Mouse (Mus musculus) midbrain, embryonic 10.5 days (tissue): ENCODE results near the gene Fgb. TPM values are rescaled to one million over a fixed set of nuclear protein-coding genes. Genes with fewer than 3 reads are reported as not detected.

Experiments
- DNase-seq: peaks from one replicate; pipeline ENCODE4 v3.0.0-alpha.2; 2017; ENCODE audit warnings: low spot score
- H3K27ac ChIP-seq: fragments of 300-500 bp; sonication (generic); replicated peaks from 2 replicates; pipeline ENCODE4 v1.5.1; 2016; ENCODE audit warnings: mild to moderate bottlenecking
- H3K27me3 ChIP-seq: fragments of 300-500 bp; sonication (generic); 2 replicates; pipeline ENCODE4 v1.6.1; 2016; ENCODE audit warnings: low read depth, mild to moderate bottlenecking; ENCODE audit not compliant: poor library complexity, severe bottlenecking
- H3K36me3 ChIP-seq: fragments of 300-500 bp; sonication (generic); 2 replicates; pipeline ENCODE4 v1.6.1; 2016; ENCODE audit warnings: mild to moderate bottlenecking, moderate library complexity
- H3K4me1 ChIP-seq: fragments of 300-500 bp; sonication (generic); 2 replicates; pipeline ENCODE4 v1.6.1; 2016
- H3K4me3 ChIP-seq: fragments of 300-500 bp; sonication (generic); 2 replicates; pipeline ENCODE4 v1.5.1; 2016; ENCODE audit warnings: mild to moderate bottlenecking, moderate library complexity
- H3K9me3 ChIP-seq: fragments of 300-500 bp; sonication (generic); replicated peaks from 2 replicates; pipeline ENCODE4 v1.6.1; 2016; ENCODE audit warnings: mild to moderate bottlenecking
- WGBS: fragments of 180-500 bp; shearing (Covaris S2); methylation state at CpG from one replicate; pipeline ENCODE4 v1.1.7; 2016; 5-methylcytosine and 5-hydroxymethylcytosine counted together
- polyA plus RNA-seq: library from polyadenylated mRNA; unstranded; fragments of >200 nt; fragmentation: Nextera tagmentation; extraction: Ambion mirVana; gene quantifications from 2 replicates; pipeline ENCODE4 v1.2.1, GENCODE M21; 2016

Gene Fgb
- polyA plus RNA-seq = not detected in 2 replicates

DNA sequence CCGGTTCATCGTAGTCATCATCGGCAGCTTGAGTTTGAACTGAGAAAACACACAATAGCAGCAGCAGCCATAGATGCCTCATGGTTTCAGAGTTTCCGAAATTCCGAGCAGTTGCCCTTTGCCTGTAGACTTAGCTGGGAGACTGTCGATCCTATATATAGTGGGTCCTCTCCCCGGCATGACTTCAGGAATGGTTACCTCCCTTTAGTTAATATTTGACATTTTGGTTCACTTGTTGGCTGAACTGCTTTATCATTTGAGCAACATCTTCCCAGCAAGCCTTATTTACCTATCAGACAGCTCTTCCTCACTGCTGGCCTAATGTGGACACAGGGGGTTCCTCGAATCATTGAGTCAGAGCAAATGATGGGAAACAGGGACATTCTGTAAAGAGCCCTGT is at the start of gene Fgb:
Fgb (minus strand) TSS at position 184 of the 400 bp plus-strand sequence.
- 94% methylated on average over 8 of the region's 8 CpGs for WGBS
- no peaks in the 10 kb centered on the region for H3K36me3 ChIP-seq
- no peak within 1 kb of the TSS for H3K27ac ChIP-seq
- H3K27me3 ChIP-seq = no peaks in the 10 kb centered on the region
- no peak for DNase-seq
- H3K4me1 ChIP-seq = no peaks in the 10 kb centered on the region
- H3K9me3 ChIP-seq = no peaks in the 10 kb centered on the region
- H3K4me3 ChIP-seq = no peak within 1 kb of the TSS

DNA sequence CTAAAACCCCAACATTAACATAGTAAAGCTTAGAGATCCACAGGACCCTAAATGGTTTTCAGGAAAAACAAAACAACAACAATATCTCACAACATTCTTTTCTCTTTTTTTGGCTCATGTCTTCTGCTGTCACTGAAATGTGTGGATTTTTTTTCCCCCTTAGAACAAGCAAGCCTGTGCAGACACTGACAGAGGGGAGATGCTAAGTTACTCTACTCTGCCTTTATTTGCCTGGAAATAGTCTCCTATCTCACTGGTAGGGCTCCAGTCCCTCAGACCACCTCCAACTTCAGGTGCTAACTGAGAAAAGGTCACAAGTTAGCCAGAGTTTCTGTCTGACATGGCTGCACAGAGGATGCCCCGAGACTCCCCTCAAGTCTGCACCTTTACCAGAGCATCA is 49.5 kb upstream of the Fgb start:
- 80% methylated on average over 1 of the region's 1 CpGs for WGBS

DNA sequence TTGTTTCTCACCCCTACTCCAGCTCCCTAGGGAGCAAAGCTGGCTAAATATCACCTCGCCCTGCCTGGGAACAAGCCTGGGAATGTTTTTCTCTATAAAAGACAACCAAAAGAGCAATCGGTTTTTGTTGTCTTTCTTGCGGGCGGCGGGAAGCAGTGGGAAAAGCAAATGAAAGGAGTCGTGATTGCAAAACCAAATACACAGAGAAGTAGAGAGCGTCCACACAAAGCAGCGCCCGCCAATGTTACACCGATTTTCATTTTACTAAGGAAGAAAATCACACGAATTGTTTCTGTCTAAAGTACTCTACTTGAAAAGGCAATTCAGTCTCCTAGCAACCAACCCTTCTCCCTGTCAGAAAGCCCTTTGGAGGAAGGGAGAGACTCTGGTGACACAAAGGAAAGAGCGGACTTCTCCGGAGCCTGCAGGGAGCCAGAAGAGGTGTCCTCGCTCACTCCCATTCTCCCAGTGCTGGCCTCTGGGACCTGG is 48.9 kb upstream of the Fgb start:
- peaks cover 40% of the 10 kb centered on the region for H3K27me3 ChIP-seq
- H3K9me3 ChIP-seq = no peaks in the 10 kb centered on the region
- DNase-seq = peak; percentile 66
- H3K36me3 ChIP-seq = no peaks in the 10 kb centered on the region
- H3K4me3 ChIP-seq = peak overlapping the region; percentile 46
- H3K4me1 ChIP-seq = peaks cover 40% of the 10 kb centered on the region
- WGBS = 5% methylated on average over 14 of the region's 14 CpGs
- peak overlapping the region; percentile 85 for H3K27ac ChIP-seq

More for the DNA sequence above, 49.5 kb upstream of the Fgb start:
- Histone ChIP-seq H3K36me3 (no peaks in the 10 kb centered on the region), H3K4me3 (peak overlapping the region; percentile 46), H3K4me1 (peaks cover 40% of the 10 kb centered on the region), H3K27me3 (peaks cover 40% of the 10 kb centered on the region), H3K9me3 (no peaks in the 10 kb centered on the region), H3K27ac (peak overlapping the region; percentile 85)
- DNase-seq = no peak

DNA sequence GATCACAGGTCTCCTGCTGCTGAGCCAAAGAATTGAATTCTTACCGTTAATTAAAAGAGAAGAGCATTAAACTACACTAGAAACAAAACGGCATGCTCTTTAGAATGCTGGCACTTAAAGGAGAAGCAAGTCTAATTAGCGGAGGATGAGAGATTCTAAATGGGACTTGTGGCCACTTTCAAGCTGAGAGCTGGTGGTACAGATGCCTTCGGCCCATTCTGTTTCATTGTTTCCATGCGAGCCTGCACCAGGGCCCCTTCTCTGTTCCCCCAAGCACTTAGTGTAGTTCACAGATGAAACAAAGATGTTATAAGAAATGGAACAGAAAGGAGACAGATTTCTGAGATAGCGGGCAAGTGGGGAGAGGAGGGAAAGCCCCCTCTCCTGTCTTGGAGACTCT is 47.9 kb upstream of the Fgb start:
- no peak for DNase-seq
- 33% methylated on average over 6 of the region's 6 CpGs for WGBS
- H3K27ac ChIP-seq = peak overlapping the region; percentile 85
- peaks cover 40% of the 10 kb centered on the region for H3K4me1 ChIP-seq
- no peaks in the 10 kb centered on the region for H3K9me3 ChIP-seq
- H3K36me3 ChIP-seq = no peaks in the 10 kb centered on the region
- H3K27me3 ChIP-seq = peaks cover 40% of the 10 kb centered on the region
- H3K4me3 ChIP-seq = no peak overlapping the region

DNA sequence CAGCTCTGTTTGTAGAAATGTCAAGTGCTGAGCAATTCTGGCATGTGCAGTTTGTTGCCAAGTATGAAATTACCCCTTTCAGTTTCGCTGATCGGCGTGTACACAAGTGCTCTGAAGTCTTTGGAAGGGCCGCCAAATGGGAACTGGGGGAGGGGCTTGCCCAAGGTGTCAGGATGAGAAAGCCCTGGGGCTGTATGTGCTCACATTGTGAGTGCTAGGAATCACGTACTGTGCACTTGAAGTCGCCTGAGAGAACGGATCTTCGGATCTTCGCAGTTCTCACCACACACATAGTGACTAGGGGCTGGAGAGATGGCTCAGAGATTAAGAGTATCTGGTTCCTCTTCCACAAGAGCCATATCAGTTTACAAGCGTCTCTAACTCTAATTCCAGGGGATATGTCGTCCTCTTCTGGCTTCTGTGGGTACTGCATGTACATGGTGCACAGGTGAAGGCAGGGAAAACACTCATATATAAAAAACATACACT is 30.9 kb upstream of the Fgb start:
- Histone ChIP-seq H3K9me3 (no peaks in the 10 kb centered on the region), H3K4me3 (peak overlapping the region; percentile 44), H3K27me3 (no peaks in the 10 kb centered on the region), H3K36me3 (no peaks in the 10 kb centered on the region), H3K4me1 (peaks cover 19% of the 10 kb centered on the region), H3K27ac (peak overlapping the region; percentile 61)
- DNase-seq = peak; percentile 65
- WGBS = 11% methylated on average over 11 of the region's 11 CpGs

DNA sequence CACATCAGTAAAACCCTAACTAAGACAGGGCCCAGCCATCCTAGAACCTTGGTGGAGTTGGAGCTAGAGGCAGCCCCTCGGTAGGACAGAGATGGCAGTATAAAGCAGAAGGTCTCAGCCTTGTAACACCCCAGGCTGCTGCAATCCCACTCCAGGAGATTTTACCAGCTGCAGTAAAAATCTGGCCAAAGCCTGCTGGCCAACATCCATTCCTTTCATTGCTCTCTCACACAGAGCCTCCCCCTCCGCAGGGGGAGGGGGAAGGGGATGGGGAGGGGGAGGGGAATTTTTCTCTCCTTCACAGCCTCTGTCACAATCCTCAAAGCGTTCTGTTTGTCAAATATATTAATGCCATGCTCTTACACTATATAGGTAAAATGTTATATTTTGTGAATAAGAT is 26.9 kb upstream of the Fgb start:
- DNase-seq = no peak
- WGBS = 38% methylated on average over 3 of the region's 3 CpGs
- peaks cover 19% of the 10 kb centered on the region for H3K4me1 ChIP-seq

DNA sequence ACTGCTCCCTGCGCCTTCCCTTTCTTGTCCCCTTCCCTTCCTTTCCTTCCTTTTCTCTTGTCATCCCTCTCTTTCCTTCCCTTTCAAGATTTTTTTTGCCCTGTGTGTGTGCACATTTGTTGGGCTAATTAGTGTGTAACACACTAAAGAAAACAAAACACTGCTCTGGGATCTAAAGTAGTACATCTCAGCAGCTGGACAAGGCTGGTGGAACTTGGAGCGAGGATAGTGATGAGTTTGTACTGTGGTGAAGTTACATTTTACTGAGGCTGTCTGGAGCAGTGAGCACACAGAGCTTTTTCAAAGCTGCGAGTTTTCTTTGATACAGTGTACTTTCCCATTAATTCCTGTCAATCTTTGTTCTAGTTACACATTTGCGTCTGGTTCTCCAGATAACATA is 20.6 kb upstream of the Fgb start:
- peaks cover 91% of the 10 kb centered on the region for H3K36me3 ChIP-seq
- no peaks in the 10 kb centered on the region for H3K9me3 ChIP-seq
- H3K27ac ChIP-seq = no peak overlapping the region
- no peak overlapping the region for H3K4me3 ChIP-seq
- 91% methylated on average over 4 of the region's 4 CpGs for WGBS
- H3K27me3 ChIP-seq = no peaks in the 10 kb centered on the region
- no peaks in the 10 kb centered on the region for H3K4me1 ChIP-seq
- DNase-seq = no peak

More for the DNA sequence above, 26.9 kb upstream of the Fgb start:
- Histone ChIP-seq H3K27me3 (no peaks in the 10 kb centered on the region), H3K27ac (0 out of 2 replicates have a peak overlapping the region, but pooled peaks have one; percentile 23), H3K9me3 (no peaks in the 10 kb centered on the region), H3K4me3 (no peak overlapping the region), H3K36me3 (peaks cover 28% of the 10 kb centered on the region)

DNA sequence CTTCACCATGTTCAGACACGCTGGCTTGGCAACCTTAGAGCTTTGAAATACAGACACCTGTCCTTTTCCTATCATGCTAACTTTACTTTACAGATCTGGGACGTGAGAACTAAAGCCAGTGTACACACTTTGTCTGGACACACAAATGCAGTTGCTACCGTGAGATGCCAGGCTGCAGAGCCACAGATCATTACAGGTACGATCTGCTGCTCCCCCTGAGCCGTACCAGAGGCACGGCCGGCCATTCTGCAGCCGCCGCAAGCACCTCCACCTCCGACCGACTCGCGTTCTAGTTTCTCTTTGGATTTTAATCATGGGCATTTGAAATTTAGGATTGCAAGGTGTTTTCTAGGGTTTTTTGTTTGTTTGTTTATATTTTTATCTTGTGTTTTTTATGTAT is 19.2 kb upstream of the Fgb start:
- Histone ChIP-seq H3K4me1 (no peaks in the 10 kb centered on the region), H3K27ac (no peak overlapping the region), H3K36me3 (peaks cover 98% of the 10 kb centered on the region), H3K4me3 (no peak overlapping the region), H3K9me3 (no peaks in the 10 kb centered on the region), H3K27me3 (no peaks in the 10 kb centered on the region)
- DNase-seq = no peak
- WGBS = 95% methylated on average over 13 of the region's 13 CpGs

DNA sequence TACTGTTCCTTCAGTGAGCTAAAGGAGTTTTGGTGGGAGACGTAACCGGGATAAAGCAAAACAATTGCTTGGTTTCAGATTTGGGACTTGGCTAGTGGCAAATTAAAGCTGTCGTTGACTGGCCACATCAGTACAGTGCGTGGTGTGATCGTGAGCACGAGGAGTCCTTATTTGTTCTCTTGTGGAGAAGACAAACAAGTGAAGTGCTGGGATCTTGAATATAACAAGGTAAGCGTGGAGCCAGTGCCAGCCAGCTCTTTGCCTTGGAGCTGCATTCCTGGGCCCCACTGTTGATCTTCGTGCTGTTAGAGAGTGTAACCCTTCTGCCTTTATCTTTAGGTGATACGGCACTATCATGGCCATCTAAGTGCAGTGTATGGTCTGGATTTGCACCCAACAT is 18.3 kb upstream of the Fgb start:
- Histone ChIP-seq H3K9me3 (no peaks in the 10 kb centered on the region), H3K36me3 (peaks cover 99% of the 10 kb centered on the region), H3K4me3 (no peak overlapping the region), H3K27ac (no peak overlapping the region), H3K4me1 (no peaks in the 10 kb centered on the region), H3K27me3 (no peaks in the 10 kb centered on the region)
- DNase-seq = no peak
- WGBS = 95% methylated on average over 9 of the region's 9 CpGs

DNA sequence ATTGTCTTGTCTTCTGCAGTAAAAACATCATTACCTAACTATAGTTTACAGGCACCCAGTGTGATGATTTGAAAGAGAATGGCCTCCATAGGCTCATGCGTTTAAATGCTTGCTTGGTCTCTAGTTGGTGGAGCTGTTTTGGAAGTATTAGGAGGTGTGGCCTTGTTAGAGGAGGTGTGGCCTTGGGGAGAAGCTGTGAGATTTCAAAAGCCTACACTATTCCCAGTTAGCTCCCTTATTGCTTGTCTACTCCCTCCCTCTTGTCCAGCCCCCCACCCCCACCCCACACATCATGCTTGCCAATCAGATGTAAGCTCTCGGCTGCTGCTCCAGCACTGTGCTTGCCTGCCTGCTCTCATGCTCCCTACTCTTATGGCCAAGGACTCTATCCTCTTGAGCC is 7.4 kb upstream of the Fgb start:
- H3K36me3 ChIP-seq = peaks cover 55% of the 10 kb centered on the region
- DNase-seq = no peak
- peaks cover 11% of the 10 kb centered on the region for H3K4me1 ChIP-seq
- 97% methylated on average over 2 of the region's 2 CpGs for WGBS
- H3K4me3 ChIP-seq = no peak overlapping the region
- H3K9me3 ChIP-seq = no peaks in the 10 kb centered on the region
- no peaks in the 10 kb centered on the region for H3K27me3 ChIP-seq
- no peak overlapping the region for H3K27ac ChIP-seq

DNA sequence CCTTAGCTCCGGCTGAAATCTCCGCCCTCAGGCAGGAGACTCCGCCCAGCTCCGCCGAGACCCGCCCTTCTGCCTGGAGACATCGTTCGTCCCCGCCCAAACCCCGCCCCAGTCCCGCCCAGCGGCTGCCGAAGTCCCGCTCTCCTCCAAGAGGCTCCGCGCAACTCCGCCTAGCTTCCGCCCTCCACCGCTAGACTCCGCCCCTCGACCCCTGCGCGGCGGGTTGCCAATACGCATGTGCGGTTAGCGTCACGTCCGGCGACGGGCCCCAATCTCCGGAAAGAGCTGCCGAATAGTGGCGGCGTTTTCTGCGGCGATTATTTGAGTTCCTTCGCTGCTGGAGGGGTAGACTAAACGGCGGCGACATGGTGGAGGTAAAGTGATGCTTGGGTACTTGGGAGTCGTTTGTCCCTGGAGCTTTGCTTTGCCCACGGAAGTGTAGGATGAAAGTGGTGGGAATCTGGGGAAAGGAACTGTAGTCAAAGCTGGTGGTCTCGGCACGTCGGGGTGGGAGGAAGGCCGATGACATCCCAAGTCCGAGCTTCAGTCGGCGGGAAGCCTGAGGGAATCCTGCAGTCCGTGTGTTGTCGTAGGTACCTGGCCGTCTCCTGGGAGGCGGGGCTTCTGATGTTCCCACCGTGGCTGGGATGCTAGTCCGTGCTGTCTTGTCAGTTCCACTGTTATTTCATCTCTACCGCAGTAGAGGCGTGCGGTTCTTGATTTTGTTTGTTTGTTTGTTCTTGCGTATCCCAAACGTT is 5.8 kb upstream of the Fgb start, which contains the start of gene Plrg1:
Plrg1 (plus strand) TSS at position 242 of the 758 bp plus-strand sequence.
- under 1% methylated on average over 61 of the region's 61 CpGs for WGBS

DNA sequence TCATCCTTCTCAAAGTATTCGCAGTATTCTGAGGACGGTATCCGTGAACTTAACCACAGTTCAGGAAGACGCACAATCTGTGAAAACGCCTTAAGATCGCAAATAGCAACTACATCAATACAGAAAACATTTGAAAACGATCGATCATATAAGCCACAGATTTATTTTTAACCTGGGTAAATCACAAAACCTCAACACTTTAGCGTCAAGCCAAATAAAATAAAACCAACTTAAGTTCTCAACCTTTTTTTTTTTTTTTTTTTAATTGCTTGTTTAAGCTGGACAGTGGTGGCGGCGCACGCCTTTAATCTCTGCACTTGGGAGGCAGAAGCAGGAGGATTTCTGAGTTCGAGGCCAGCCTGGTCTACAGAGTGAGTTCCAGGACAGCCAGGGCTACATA is 5.1 kb upstream of the Fgb start:
- WGBS = 40% methylated on average over 13 of the region's 13 CpGs
- DNase-seq = no peak
- Histone ChIP-seq H3K27ac (peak overlapping the region; percentile 79; the same call in 1 of the 2 replicates), H3K4me1 (peaks cover 11% of the 10 kb centered on the region), H3K27me3 (no peaks in the 10 kb centered on the region), H3K9me3 (no peaks in the 10 kb centered on the region), H3K4me3 (peak overlapping the region; percentile 85), H3K36me3 (peaks cover 32% of the 10 kb centered on the region)

More for the DNA sequence above, 5.8 kb upstream of the Fgb start, which contains the start of gene Plrg1:
- Histone ChIP-seq H3K36me3 (peaks cover 39% of the 10 kb centered on the region), H3K4me3 (peak within 1 kb of the TSS; percentile 85), H3K9me3 (no peaks in the 10 kb centered on the region), H3K27me3 (no peaks in the 10 kb centered on the region), H3K4me1 (peaks cover 11% of the 10 kb centered on the region), H3K27ac (peak within 1 kb of the TSS; percentile 79)
- peak; percentile 99 for DNase-seq

DNA sequence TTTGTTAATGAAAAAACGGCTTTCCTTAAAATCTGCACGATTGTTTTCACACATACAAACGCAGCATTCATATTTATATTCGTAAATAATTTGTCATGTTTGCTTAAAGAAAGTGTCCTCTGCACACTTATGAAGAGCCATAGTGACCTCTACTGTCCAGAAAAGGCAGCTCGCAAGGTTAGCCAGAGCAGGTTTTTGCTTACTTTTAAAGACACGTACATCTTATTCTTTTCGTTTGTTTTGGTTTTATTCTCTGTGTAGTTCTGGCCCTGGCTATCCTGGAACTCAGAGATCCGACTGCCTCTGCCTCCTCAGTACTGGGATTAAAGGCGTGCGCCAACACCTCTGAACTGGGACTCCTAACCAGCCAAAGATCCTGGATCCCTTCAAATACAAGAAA is 4.1 kb upstream of the Fgb start:
- Histone ChIP-seq H3K4me3 (no peak overlapping the region), H3K27ac (no peak overlapping the region), H3K9me3 (no peaks in the 10 kb centered on the region), H3K4me1 (peaks cover 11% of the 10 kb centered on the region), H3K27me3 (no peaks in the 10 kb centered on the region), H3K36me3 (peaks cover 22% of the 10 kb centered on the region)
- peak; percentile 13 for DNase-seq
- WGBS = 34% methylated on average over 10 of the region's 10 CpGs
